26 mouse cellular contexts compared by ENCODE assay signal in the genomic region with DNA sequence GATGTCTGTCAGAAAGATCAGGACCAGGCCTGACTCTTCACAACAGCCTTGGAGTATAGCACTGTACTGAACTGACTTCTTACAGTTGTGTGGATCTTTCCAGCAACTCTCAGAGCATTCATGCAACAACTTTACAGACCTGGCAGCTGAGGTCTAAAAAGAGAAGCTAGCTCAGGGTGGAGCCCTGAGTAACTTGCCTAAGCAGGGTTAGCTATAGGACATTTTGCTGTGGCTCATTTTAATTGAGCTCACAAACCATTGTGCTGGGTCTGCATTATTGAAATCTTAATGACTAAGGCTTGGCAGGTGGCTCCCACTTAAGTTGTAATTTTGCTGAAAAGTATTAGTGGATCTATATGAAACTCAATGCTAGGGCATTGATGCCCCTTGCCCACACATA.
DNase-seq lines count a peak whose midpoint lies in the region; ATAC-seq lines count a peak whose summit lies in the region.
"Had no signal": no experiment of that assay in that cellular context is flagged by ENCODE, and none has a peak within 500 bp of the region (broad histone marks: within the 10 kb centered on the region; RNA-seq: fewer than 3 reads in every experiment).

No protein-coding gene starts in this region.

- H3K4me1 ChIP-seq in forebrain, embryonic 11.5 days (replicated peaks; ENCODE audit: control insufficient read depth, insufficient read depth, low read length): no peaks in the 10 kb centered on the region
- H3K4me1 ChIP-seq: forebrain, embryonic 13.5 days; hindbrain, embryonic 15.5 days had no signal

- ATAC-seq in megakaryocyte, adult 5-6 weeks (ENCODE audit: poor library complexity, severe bottlenecking): peak; percentile 69
- no peak for ATAC-seq in megakaryocyte progenitor cell, adult 5-6 weeks (replicated peaks; ENCODE audit: poor library complexity)
- ATAC-seq in forebrain, embryonic 11.5 days (replicated peaks; ENCODE audit: low FRiP score): no peak
- ATAC-seq: forebrain, embryonic 13.5 days; forebrain, embryonic 16.5 days; Patski had no signal

- peak; percentile 71 for DNase-seq in heart, adult 11 months
- no peak for DNase-seq in heart, adult 18-20 months
- DNase-seq in lung, postnatal 36 days: peak; percentile 24
- no peak for DNase-seq in lung, postnatal 25 days (ENCODE audit: low spot score)
- DNase-seq in forebrain, embryonic 11.5 days (ENCODE audit: low spot score): no peak
- DNase-seq: adrenal gland, postnatal 10 days; B cell, adult 2 months; cerebellum, adult 11-12 months; cerebellum, adult 8-10 months; cerebellum, postnatal 10 days; cerebellum, postnatal 36 days; embryo, embryonic 11 days; gastrocnemius, postnatal 14 days had no signal

- H3K4me2 ChIP-seq in forebrain, embryonic 11.5 days (ENCODE audit: low read depth, low read length, severe bottlenecking): no peak overlapping the region
- H3K4me2 ChIP-seq: embryonic facial prominence, embryonic 13.5 days; forebrain, embryonic 13.5 days; hindbrain, embryonic 12.5 days; hindbrain, embryonic 15.5 days had no signal

- H3K27ac ChIP-seq in forebrain, embryonic 11.5 days (ENCODE audit: low read depth, low read length): no peak overlapping the region
- H3K27ac ChIP-seq: embryonic facial prominence, embryonic 10.5 days; embryonic facial prominence, embryonic 13.5 days; forebrain, embryonic 13.5 days; heart, embryonic 10.5 days; hindbrain, embryonic 12.5 days; hindbrain, embryonic 15.5 days had no signal

- H3K36me3 ChIP-seq in forebrain, embryonic 11.5 days (ENCODE audit: control insufficient read depth, insufficient read depth, low read length): no peaks in the 10 kb centered on the region
- H3K36me3 ChIP-seq: embryonic facial prominence, embryonic 10.5 days; embryonic facial prominence, embryonic 13.5 days; G1E; hindbrain, embryonic 12.5 days; hindbrain, embryonic 15.5 days had no signal

- H3K4me3 ChIP-seq in forebrain, embryonic 11.5 days (ENCODE audit: low read depth, low read length): no peak overlapping the region
- H3K4me3 ChIP-seq: embryonic facial prominence, embryonic 10.5 days; embryonic facial prominence, embryonic 13.5 days; erythroblast, embryonic 14.5 days; forebrain, embryonic 13.5 days; heart, embryonic 10.5 days; hindbrain, embryonic 12.5 days; hindbrain, embryonic 15.5 days had no signal

- no peaks in the 10 kb centered on the region for H3K9me3 ChIP-seq in forebrain, embryonic 11.5 days (ENCODE audit: control insufficient read depth, low read length)
- H3K9me3 ChIP-seq: embryonic facial prominence, embryonic 10.5 days; embryonic facial prominence, embryonic 13.5 days; forebrain, embryonic 13.5 days; G1E; heart, embryonic 10.5 days; hindbrain, embryonic 12.5 days; hindbrain, embryonic 15.5 days had no signal

- no peaks in the 10 kb centered on the region for H3K27me3 ChIP-seq in forebrain, embryonic 11.5 days (ENCODE audit: control insufficient read depth, insufficient read depth, low read length)
- H3K27me3 ChIP-seq: CH12.LX; embryonic facial prominence, embryonic 13.5 days; forebrain, embryonic 13.5 days; hindbrain, embryonic 12.5 days; hindbrain, embryonic 15.5 days; Patski had no signal

- no peak overlapping the region for H3K9ac ChIP-seq in forebrain, embryonic 11.5 days (ENCODE audit: low read length)
- H3K9ac ChIP-seq: embryonic facial prominence, embryonic 13.5 days; forebrain, embryonic 13.5 days; hindbrain, embryonic 12.5 days; hindbrain, embryonic 15.5 days had no signal

Comparison
In these comparisons a context has a peak if more than half of its experiments do, and no peak if none do; other contexts are left out.
1. DNase-seq: peak in heart, adult 11 months (single experiment) and lung, postnatal 36 days (single experiment); none in heart, adult 18-20 months (0 of 2), lung, postnatal 25 days (single experiment) and forebrain, embryonic 11.5 days (single experiment).